Mouse (Mus musculus): Measurements from ENCODE around the gene Ctnnd2. TPM values are rescaled to one million over a fixed set of nuclear protein-coding genes. Genes with fewer than 3 reads are reported as not detected.

The Ctnnd2 gene
- polyA plus RNA-seq, 1 experiment, result 0.02 TPM

DNA sequence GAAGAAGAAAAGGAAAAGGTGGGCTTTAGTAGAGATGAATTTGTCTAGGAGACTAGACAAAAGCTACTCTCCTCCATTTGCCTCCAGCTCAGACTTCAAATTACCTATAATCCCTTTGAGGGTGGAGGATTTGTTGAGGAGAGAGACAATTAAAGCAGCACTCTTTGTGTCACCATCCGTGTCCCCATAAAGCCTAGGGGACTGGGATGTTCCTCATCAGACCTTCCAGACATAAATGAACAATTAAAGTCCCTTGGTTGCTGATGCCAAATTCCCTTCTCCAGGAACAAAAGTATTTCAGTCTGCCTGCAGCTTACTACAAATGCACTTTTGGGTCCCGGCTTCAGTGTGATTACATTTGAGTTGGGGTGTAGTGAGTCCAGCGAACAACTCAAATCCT lies 340.1 kb downstream of the Ctnnd2 start:
- Histone ChIP-seq H3K27me3 (ENCODE audit: control insufficient read depth, insufficient read depth, insufficient read length) (no peaks in the 10 kb centered on the region), H3K4me3 (no peak overlapping the region), H3K79me2 (ENCODE audit: control insufficient read depth, insufficient read depth) (no peaks in the 10 kb centered on the region), H3K36me3 (ENCODE audit: control insufficient read depth, insufficient read depth) (no peaks in the 10 kb centered on the region), H3ac (ENCODE audit: control insufficient read depth, insufficient read length) (no peak overlapping the region), H3K4me2 (ENCODE audit: low read depth) (no peak overlapping the region)
- TF ChIP-seq REST (IDR thresholded peaks at IDR 0.05; ENCODE audit: insufficient read depth, insufficient read length) (no peak), MYOG (IDR thresholded peaks at IDR 0.05; ENCODE audit: control insufficient read depth in 1 of 3, insufficient read depth in 1 of 3, insufficient read length in 2 of 3, low read depth in 2 of 3) (no peak), CEBPB (IDR thresholded peaks at IDR 0.05; ENCODE audit: insufficient read depth, poor library complexity, severe bottlenecking) (no peak), MAX (IDR thresholded peaks at IDR 0.05; ENCODE audit: low read depth) (no peak), POLR2A (IDR thresholded peaks at IDR 0.05; ENCODE audit: insufficient read length, low read depth) (no peak), MYOD1 (IDR thresholded peaks at IDR 0.05; ENCODE audit: control insufficient read depth in 1 of 3, insufficient read length in 2 of 3, low read depth in 2 of 3) (no peak), SRF (IDR thresholded peaks at IDR 0.05; ENCODE audit: control insufficient read depth, insufficient read length, low read depth) (no peak), USF1 (IDR thresholded peaks at IDR 0.05; ENCODE audit: low read depth) (no peak), TCF12 (IDR thresholded peaks at IDR 0.05; ENCODE audit: insufficient read depth, poor library complexity, severe bottlenecking) (no peak), E2F4 (IDR thresholded peaks at IDR 0.05; ENCODE audit: insufficient read depth) (no peak), POLR2AphosphoS2 (IDR thresholded peaks at IDR 0.05; ENCODE audit: insufficient read length, low read depth) (no peak), TCF3 (IDR thresholded peaks at IDR 0.05; ENCODE audit: insufficient read length, low read depth) (no peak)

- Histone ChIP-seq H3K79me2 (ENCODE audit: control insufficient read depth, insufficient read depth) (no peaks in the 10 kb centered on the region), H3ac (ENCODE audit: control insufficient read depth, insufficient read length) (no peak overlapping the region), H3K27me3 (ENCODE audit: control insufficient read depth, insufficient read depth, insufficient read length) (no peaks in the 10 kb centered on the region), H3K4me3 (no peak overlapping the region), H3K4me2 (ENCODE audit: low read depth) (no peak overlapping the region), H3K36me3 (ENCODE audit: control insufficient read depth, insufficient read depth) (no peaks in the 10 kb centered on the region)
- TF ChIP-seq TCF3 (IDR thresholded peaks at IDR 0.05; ENCODE audit: insufficient read length, low read depth), result no peak
These were observed 340.7 kb downstream of the Ctnnd2 start for GRCm38 (mm10) chr15:30513122-30513521.

- Histone ChIP-seq H3K79me2 (ENCODE audit: control insufficient read depth, insufficient read depth) (no peaks in the 10 kb centered on the region), H3K4me3 (no peak overlapping the region), H3K4me2 (ENCODE audit: low read depth) (no peak overlapping the region), H3K27me3 (ENCODE audit: control insufficient read depth, insufficient read depth, insufficient read length) (no peaks in the 10 kb centered on the region), H3K36me3 (ENCODE audit: control insufficient read depth, insufficient read depth) (no peaks in the 10 kb centered on the region), H3ac (ENCODE audit: control insufficient read depth, insufficient read length) (no peak overlapping the region)
- TF ChIP-seq CEBPB (IDR thresholded peaks at IDR 0.05; ENCODE audit: insufficient read depth, poor library complexity, severe bottlenecking) (no peak), MYOG (IDR thresholded peaks at IDR 0.05; ENCODE audit: control insufficient read depth in 1 of 3, insufficient read depth in 1 of 3, insufficient read length in 2 of 3, low read depth in 2 of 3) (no peak), TCF3 (IDR thresholded peaks at IDR 0.05; ENCODE audit: insufficient read length, low read depth) (no peak), POLR2AphosphoS2 (IDR thresholded peaks at IDR 0.05; ENCODE audit: insufficient read length, low read depth) (no peak)
These were observed 343.0 kb downstream of the Ctnnd2 start for GRCm38 (mm10) chr15:30515425-30515824.

GRCm38 (mm10) chr15:30541459-30541858 lies 369.1 kb downstream of the Ctnnd2 start:
- H3K79me2 ChIP-seq (ENCODE audit: control insufficient read depth, insufficient read depth), result no peaks in the 10 kb centered on the region
- TF ChIP-seq TCF12 (IDR thresholded peaks at IDR 0.05; ENCODE audit: insufficient read depth, poor library complexity, severe bottlenecking) (no peak), MYOD1 (IDR thresholded peaks at IDR 0.05; ENCODE audit: control insufficient read depth in 1 of 3, insufficient read length in 2 of 3, low read depth in 2 of 3) (no peak), E2F4 (IDR thresholded peaks at IDR 0.05; ENCODE audit: insufficient read depth) (no peak), MYOG (IDR thresholded peaks at IDR 0.05; ENCODE audit: control insufficient read depth in 1 of 3, insufficient read depth in 1 of 3, insufficient read length in 2 of 3, low read depth in 2 of 3) (no peak), CEBPB (IDR thresholded peaks at IDR 0.05; ENCODE audit: insufficient read depth, poor library complexity, severe bottlenecking) (no peak), TCF3 (IDR thresholded peaks at IDR 0.05; ENCODE audit: insufficient read length, low read depth) (no peak), USF1 (IDR thresholded peaks at IDR 0.05; ENCODE audit: low read depth) (no peak), SRF (IDR thresholded peaks at IDR 0.05; ENCODE audit: control insufficient read depth, insufficient read length, low read depth) (no peak), MAX (IDR thresholded peaks at IDR 0.05; ENCODE audit: low read depth) (no peak), REST (IDR thresholded peaks at IDR 0.05; ENCODE audit: insufficient read depth, insufficient read length) (no peak), POLR2AphosphoS2 (IDR thresholded peaks at IDR 0.05; ENCODE audit: insufficient read length, low read depth) (no peak), POLR2A (IDR thresholded peaks at IDR 0.05; ENCODE audit: insufficient read length, low read depth) (no peak)
- no peaks in the 10 kb centered on the region for H3K27me3 ChIP-seq (ENCODE audit: control insufficient read depth, insufficient read depth, insufficient read length)
- no peak overlapping the region for H3ac ChIP-seq (ENCODE audit: control insufficient read depth, insufficient read length)
- H3K36me3 ChIP-seq (ENCODE audit: control insufficient read depth, insufficient read depth), result no peaks in the 10 kb centered on the region
- H3K4me2 ChIP-seq (ENCODE audit: low read depth), result no peak overlapping the region
- no peak overlapping the region for H3K4me3 ChIP-seq

- no peaks in the 10 kb centered on the region for H3K27me3 ChIP-seq (ENCODE audit: control insufficient read depth, insufficient read depth, insufficient read length)
- no peak overlapping the region for H3K4me2 ChIP-seq (ENCODE audit: low read depth)
- TF ChIP-seq CEBPB (IDR thresholded peaks at IDR 0.05; ENCODE audit: insufficient read depth, poor library complexity, severe bottlenecking), result no peak
- no peak for TF ChIP-seq MYOD1 (IDR thresholded peaks at IDR 0.05; ENCODE audit: control insufficient read depth in 1 of 3, insufficient read length in 2 of 3, low read depth in 2 of 3)
- no peak for TF ChIP-seq TCF12 (IDR thresholded peaks at IDR 0.05; ENCODE audit: insufficient read depth, poor library complexity, severe bottlenecking)
- no peak for TF ChIP-seq MYOG (IDR thresholded peaks at IDR 0.05; ENCODE audit: control insufficient read depth in 1 of 3, insufficient read depth in 1 of 3, insufficient read length in 2 of 3, low read depth in 2 of 3)
- TF ChIP-seq E2F4 (IDR thresholded peaks at IDR 0.05; ENCODE audit: insufficient read depth), result no peak
- no peak for TF ChIP-seq MAX (IDR thresholded peaks at IDR 0.05; ENCODE audit: low read depth)
- H3K4me3 ChIP-seq, result no peak overlapping the region
- H3ac ChIP-seq (ENCODE audit: control insufficient read depth, insufficient read length), result no peak overlapping the region
- no peaks in the 10 kb centered on the region for H3K79me2 ChIP-seq (ENCODE audit: control insufficient read depth, insufficient read depth)
- no peaks in the 10 kb centered on the region for H3K36me3 ChIP-seq (ENCODE audit: control insufficient read depth, insufficient read depth)
These were observed 375.9 kb downstream of the Ctnnd2 start for GRCm38 (mm10) chr15:30548263-30548662.
